Mouse (Mus musculus) megakaryocyte, embryonic 14.5 days (primary cell): ENCODE results near the gene Dyrk1a.

Experiments
- FLI1 ChIP-seq: IDR thresholded peaks from 2 replicates; pipeline ENCODE4 v1.6.1; 2012; ENCODE audit warnings: low read length, inconsistent platforms, mixed read lengths
- GATA1 ChIP-seq: IDR thresholded peaks from 3 replicates; pipeline ENCODE4 v1.6.1; 2012; ENCODE audit warnings: mixed read lengths, low read length, inconsistent platforms, borderline replicate concordance

GRCm38 (mm10) chr16:94569229-94570176 lies at the start of gene Dyrk1a:
- TF ChIP-seq GATA1 (no peak), FLI1 (no peak)
